Mouse (Mus musculus): Measurements from ENCODE around the gene Spata4. TPM values are rescaled to one million over a fixed set of nuclear protein-coding genes. Genes with fewer than 3 reads are reported as not detected.
"Not testable (repeated sequence)": the region's sequence is repeated elsewhere in the genome, so short reads cannot be mapped to it uniquely, and the experiment has no call there.

Spata4 gene
- not detected in 2 replicates for total RNA-seq (2017)

- ATAC-seq (ENCODE audit: extremely low read depth, insufficient number of reproducible peaks, low FRiP score, poor library complexity, severe bottlenecking): no peak
These were observed at the start of gene Spata4 for GRCm38 (mm10) chr8:54600671-54601251. TSS of gene Spata4 (plus strand) at chr8:54600781.

DNA sequence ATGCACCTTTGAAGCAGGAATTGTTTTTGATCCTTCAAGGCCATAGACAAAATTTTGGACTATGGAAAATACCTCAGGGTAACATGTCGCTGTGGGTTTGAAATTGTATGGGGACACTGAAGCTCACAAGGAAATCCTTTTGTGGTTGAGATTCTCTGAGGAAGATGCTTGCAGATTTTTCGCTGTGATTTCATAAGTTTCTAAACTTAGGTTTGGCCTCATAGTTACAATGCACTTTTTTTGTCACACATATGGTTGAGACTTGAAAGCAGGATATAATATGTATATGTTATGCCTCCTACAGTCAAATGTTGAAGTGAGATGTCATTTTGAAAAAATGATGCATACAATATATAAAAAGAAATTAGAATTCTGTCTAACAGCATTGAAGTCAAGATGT lies 45.7 kb upstream of the Spata4 start:
- ATAC-seq (ENCODE audit: extremely low read depth, insufficient number of reproducible peaks, low FRiP score, poor library complexity, severe bottlenecking): no peak

- ATAC-seq (ENCODE audit: extremely low read depth, insufficient number of reproducible peaks, low FRiP score, poor library complexity, severe bottlenecking): no peak
These were observed 38.4 kb upstream of the Spata4 start for GRCm38 (mm10) chr8:54562137-54562536.

GRCm38 (mm10) chr8:54565181-54565580 lies 35.4 kb upstream of the Spata4 start:
- ATAC-seq (ENCODE audit: extremely low read depth, insufficient number of reproducible peaks, low FRiP score, poor library complexity, severe bottlenecking): no peak

DNA sequence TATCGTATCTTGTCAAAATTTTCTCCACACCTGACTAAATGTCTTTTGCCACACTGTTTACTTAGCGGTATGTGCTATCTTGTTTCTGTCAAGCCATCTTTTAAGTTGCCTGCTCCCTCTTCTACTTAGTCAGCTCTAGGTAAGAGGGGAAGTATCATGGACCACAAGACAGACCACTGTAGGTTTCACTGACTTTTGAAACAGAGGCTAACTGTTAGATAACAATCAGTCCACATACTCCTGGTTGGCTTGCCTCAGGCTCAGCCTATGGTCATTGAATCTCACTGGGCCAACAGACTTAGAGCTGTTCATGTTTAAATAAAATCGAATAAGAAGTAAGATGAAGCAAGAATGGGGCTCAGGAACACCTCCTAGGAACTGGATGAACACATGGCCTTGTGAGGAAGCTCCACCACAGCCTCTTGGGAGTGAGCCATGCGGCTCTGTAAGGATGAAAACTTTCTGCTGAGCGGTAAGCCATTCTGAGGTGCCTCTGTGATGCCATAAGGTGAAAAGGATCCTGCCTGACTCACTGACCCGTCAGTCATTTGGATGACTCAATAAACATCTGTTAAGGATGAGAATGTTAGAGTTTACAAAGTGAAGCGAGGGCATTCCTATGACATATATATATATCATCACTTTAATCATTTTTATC lies 34.8 kb upstream of the Spata4 start:
- ATAC-seq (ENCODE audit: extremely low read depth, insufficient number of reproducible peaks, low FRiP score, poor library complexity, severe bottlenecking): no peak

DNA sequence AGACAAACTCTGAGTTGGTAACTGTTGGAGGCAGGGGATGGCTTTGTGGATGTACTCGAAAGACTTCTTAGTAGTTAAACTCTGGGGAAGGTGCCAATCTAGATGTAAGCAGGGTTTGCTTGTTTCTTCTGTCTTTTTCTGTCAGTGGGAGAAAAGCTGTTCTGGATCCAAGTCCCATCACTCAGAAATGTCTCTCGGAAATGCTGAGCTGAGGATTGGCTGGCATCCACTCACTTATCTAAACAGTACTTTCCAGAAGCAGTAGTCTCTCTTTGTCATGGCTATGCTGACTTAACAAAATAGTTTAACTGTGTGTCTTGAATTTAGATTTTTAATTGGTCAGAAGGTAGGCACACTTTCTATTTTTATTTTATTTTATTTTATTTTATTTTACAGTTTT lies 33.4 kb upstream of the Spata4 start:
- ATAC-seq (ENCODE audit: extremely low read depth, insufficient number of reproducible peaks, low FRiP score, poor library complexity, severe bottlenecking): no peak

GRCm38 (mm10) chr8:54570618-54571609 lies 29.7 kb upstream of the Spata4 start:
- ATAC-seq (ENCODE audit: extremely low read depth, insufficient number of reproducible peaks, low FRiP score, poor library complexity, severe bottlenecking): no peak

- no peak for ATAC-seq (ENCODE audit: extremely low read depth, insufficient number of reproducible peaks, low FRiP score, poor library complexity, severe bottlenecking)
These were observed 19.1 kb upstream of the Spata4 start for GRCm38 (mm10) chr8:54581436-54581835.

GRCm38 (mm10) chr8:54582886-54583285 lies 17.7 kb upstream of the Spata4 start:
- no peak for ATAC-seq (ENCODE audit: extremely low read depth, insufficient number of reproducible peaks, low FRiP score, poor library complexity, severe bottlenecking)

- no peak for ATAC-seq (ENCODE audit: extremely low read depth, insufficient number of reproducible peaks, low FRiP score, poor library complexity, severe bottlenecking)
These were observed 5.9 kb upstream of the Spata4 start for GRCm38 (mm10) chr8:54594634-54595033.

- ATAC-seq (ENCODE audit: extremely low read depth, insufficient number of reproducible peaks, low FRiP score, poor library complexity, severe bottlenecking): no peak
These were observed 4.5 kb upstream of the Spata4 start for GRCm38 (mm10) chr8:54596051-54596450.

- ATAC-seq (ENCODE audit: extremely low read depth, insufficient number of reproducible peaks, low FRiP score, poor library complexity, severe bottlenecking): no peak
These were observed 3.6 kb upstream of the Spata4 start for GRCm38 (mm10) chr8:54596940-54597339.

GRCm38 (mm10) chr8:54597386-54597785 lies 3.2 kb upstream of the Spata4 start:
- no peak for ATAC-seq (ENCODE audit: extremely low read depth, insufficient number of reproducible peaks, low FRiP score, poor library complexity, severe bottlenecking)

DNA sequence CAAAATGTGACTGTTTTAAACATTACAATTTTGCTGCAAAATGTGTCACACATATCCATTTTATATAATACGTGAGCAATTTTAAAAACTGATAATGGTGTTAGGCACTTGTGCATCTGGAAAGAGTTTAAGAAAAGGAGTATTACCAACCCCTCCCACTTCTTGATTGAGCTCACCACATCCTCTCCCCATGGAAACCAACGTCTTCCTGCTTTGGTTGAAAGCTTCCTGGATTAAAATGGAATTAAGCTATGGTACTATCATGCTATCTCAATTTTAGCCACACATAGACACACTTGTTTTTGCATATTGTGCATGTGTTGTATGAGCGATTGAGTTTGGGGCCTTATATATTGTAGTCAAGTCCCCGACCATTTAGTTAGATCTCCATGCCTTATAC lies 2.9 kb downstream of the Spata4 start:
- no peak for ATAC-seq (ENCODE audit: extremely low read depth, insufficient number of reproducible peaks, low FRiP score, poor library complexity, severe bottlenecking)

- ATAC-seq (ENCODE audit: extremely low read depth, insufficient number of reproducible peaks, low FRiP score, poor library complexity, severe bottlenecking): no peak
These were observed 8.8 kb downstream of the Spata4 start for GRCm38 (mm10) chr8:54609336-54609735.

DNA sequence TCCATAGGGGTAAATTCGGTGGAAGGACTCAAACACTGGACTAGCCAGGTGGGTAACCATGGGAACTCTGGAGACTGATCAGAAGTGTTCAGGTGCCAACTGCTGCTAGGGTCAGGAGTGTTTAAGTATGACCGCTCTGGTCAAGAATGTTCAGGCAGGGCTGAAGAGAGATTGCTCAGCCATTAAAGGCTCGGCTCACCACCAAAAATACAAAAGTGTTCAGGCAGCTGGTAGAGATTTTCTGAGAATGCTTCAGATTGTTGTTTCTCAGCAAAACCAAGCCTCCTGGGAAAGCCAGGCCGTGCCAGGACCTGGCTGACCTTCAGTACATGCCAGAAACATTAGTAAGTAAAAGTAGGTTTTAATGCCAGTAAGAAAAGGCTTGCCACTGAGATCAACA lies 9.7 kb downstream of the Spata4 start:
- no peak for ATAC-seq (ENCODE audit: extremely low read depth, insufficient number of reproducible peaks, low FRiP score, poor library complexity, severe bottlenecking)

- not testable (repeated sequence) for ATAC-seq (ENCODE audit: extremely low read depth, insufficient number of reproducible peaks, low FRiP score, poor library complexity, severe bottlenecking)
These were observed 16.1 kb downstream of the Spata4 start for GRCm38 (mm10) chr8:54616710-54617109.

DNA sequence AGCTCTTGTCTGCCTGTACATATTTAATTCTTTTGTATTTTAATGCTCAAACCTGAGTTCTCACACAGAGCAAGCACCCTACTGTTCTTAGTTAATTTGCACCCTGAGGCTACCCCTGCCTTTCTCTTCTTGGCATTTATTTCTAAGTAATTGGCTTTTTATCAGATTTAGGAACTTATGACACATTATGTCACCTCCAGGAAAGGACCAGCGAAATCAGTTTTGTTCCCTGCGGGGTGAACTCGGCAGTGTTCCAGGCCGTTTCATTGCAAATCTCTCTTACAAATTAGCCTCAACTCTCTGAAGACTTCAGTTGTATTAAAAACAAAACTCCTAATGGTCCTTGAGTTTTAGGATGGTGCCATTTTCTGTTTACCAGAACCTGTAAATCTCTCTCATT lies 38.1 kb downstream of the Spata4 start:
- ATAC-seq (ENCODE audit: extremely low read depth, insufficient number of reproducible peaks, low FRiP score, poor library complexity, severe bottlenecking): no peak

Data from neutrophil, adult 5-6 weeks (primary cell).